Mouse (Mus musculus) MEL (cell line): Measurements from ENCODE around the gene Mill2. TPM values are rescaled to one million over a fixed set of nuclear protein-coding genes. Genes with fewer than 3 reads are reported as not detected.

Experiments used
- DNase-seq: peaks from one replicate; pipeline ENCODE4 v3.0.0; 2011; ENCODE audit warnings: low read depth, low spot score
- H3K27ac ChIP-seq: 2 replicates; pipeline ENCODE4 v1.5.1; 2012; ENCODE audit warnings: low read depth, mild to moderate bottlenecking, control low read depth, low read length, moderate library complexity; ENCODE audit not compliant: control insufficient read depth
- H3K27me3 ChIP-seq, 2 experiments: fragments of 150-350 bp in 1 of 2; sonication (generic) in 1 of 2; 2 replicates each; pipeline ENCODE4 v1.6.1; 2012; ENCODE audit warnings: low read length in 2 of 2, mild to moderate bottlenecking in 2 of 2, improper control_type of control experiment in 1 of 2, moderate library complexity in 1 of 2; ENCODE audit not compliant: insufficient read depth in 2 of 2, control insufficient read depth in 1 of 2
- H3K36me3 ChIP-seq, 2 experiments: 2 replicates each; pipeline ENCODE4 v1.6.1; 2012 to 2014; ENCODE audit warnings: low read length in 2 of 2, improper control_type of control experiment in 1 of 2, inconsistent platforms in 1 of 2, mild to moderate bottlenecking in 1 of 2; ENCODE audit not compliant: insufficient read depth in 2 of 2, control insufficient read depth in 1 of 2
- H3K4me1 ChIP-seq, 2 experiments: fragments of 150-350 bp in 1 of 2; sonication (generic) in 1 of 2; 2 replicates each; pipeline ENCODE4 v1.6.1; 2012; ENCODE audit warnings: low read length in 2 of 2, improper control_type of control experiment in 1 of 2, mild to moderate bottlenecking in 1 of 2; ENCODE audit not compliant: insufficient read depth in 2 of 2, control insufficient read depth in 1 of 2
- H3K4me3 ChIP-seq, 2 experiments: fragments of 150-350 bp in 1 of 2; sonication (generic) in 1 of 2; 2 replicates each; pipeline ENCODE4 v1.5.1; 2012; ENCODE audit warnings: low read depth in 2 of 2, low read length in 2 of 2, mild to moderate bottlenecking in 2 of 2, moderate library complexity in 2 of 2, control low read depth in 1 of 2, improper control_type of control experiment in 1 of 2; ENCODE audit not compliant: control insufficient read depth in 1 of 2, insufficient read depth in 1 of 2
- H3K79me2 ChIP-seq: 2 replicates; pipeline ENCODE4 v1.6.1; 2012; ENCODE audit warnings: mild to moderate bottlenecking, low read length, moderate library complexity; ENCODE audit not compliant: control insufficient read depth, poor library complexity, insufficient read depth
- H3K9ac ChIP-seq: 2 replicates; pipeline ENCODE4 v1.6.1; 2012; ENCODE audit warnings: low read depth, mild to moderate bottlenecking, control low read depth, low read length, moderate library complexity; ENCODE audit not compliant: control insufficient read depth, poor library complexity, severe bottlenecking
- H3K9me3 ChIP-seq: fragments of 150-350 bp; sonication (generic); replicated peaks from 2 replicates; pipeline ENCODE4 v1.6.1; 2012; ENCODE audit warnings: mild to moderate bottlenecking, low read length, improper control_type of control experiment, moderate library complexity; ENCODE audit not compliant: insufficient read depth
- CHD1 ChIP-seq: IDR thresholded peaks from 2 replicates; pipeline ENCODE4 v1.6.1; 2012; ENCODE audit warnings: low read depth, mild to moderate bottlenecking, inconsistent platforms, low read length, improper control_type of control experiment
- CHD2 ChIP-seq: IDR thresholded peaks from 2 replicates; pipeline ENCODE4 v1.6.1; 2011; ENCODE audit warnings: low read length, improper control_type of control experiment
- E2F4 ChIP-seq: IDR thresholded peaks from 2 replicates; pipeline ENCODE4 v1.6.1; 2011; ENCODE audit warnings: low read depth, low read length, improper control_type of control experiment, borderline replicate concordance
- ELF1 ChIP-seq: IDR thresholded peaks from 2 replicates; pipeline ENCODE4 v1.6.1; 2014; ENCODE audit warnings: low read depth, mild to moderate bottlenecking, inconsistent platforms, low read length, improper control_type of control experiment, moderate library complexity
- EP300 ChIP-seq, 2 experiments: IDR thresholded peaks; 2 replicates each; pipeline ENCODE4 v1.6.1; 2011; ENCODE audit warnings: improper control_type of control experiment in 2 of 2, low read length in 2 of 2, low read depth in 1 of 2, mild to moderate bottlenecking in 1 of 2
- ETS1 ChIP-seq: IDR thresholded peaks from 2 replicates; pipeline ENCODE4 v1.6.1; 2012; ENCODE audit warnings: low read depth, mild to moderate bottlenecking, inconsistent platforms, low read length, improper control_type of control experiment, moderate library complexity
- GABPA ChIP-seq: IDR thresholded peaks from 2 replicates; pipeline ENCODE4 v1.6.1; 2012; ENCODE audit warnings: low read depth, mild to moderate bottlenecking, inconsistent platforms, low read length, improper control_type of control experiment, moderate library complexity
- GATA1 ChIP-seq: IDR thresholded peaks from 2 replicates; pipeline ENCODE4 v1.6.1; 2011; ENCODE audit warnings: low read depth, low read length, improper control_type of control experiment
- HCFC1 ChIP-seq: IDR thresholded peaks from 2 replicates; pipeline ENCODE4 v1.6.1; 2012; ENCODE audit warnings: low read depth, mild to moderate bottlenecking, inconsistent platforms, low read length, improper control_type of control experiment, moderate library complexity
- JUND ChIP-seq: IDR thresholded peaks from 2 replicates; pipeline ENCODE4 v1.6.1; 2011; ENCODE audit warnings: low read depth, mild to moderate bottlenecking, improper control_type of control experiment, low read length
- KAT2A ChIP-seq: conservative IDR thresholded peaks from 2 replicates; pipeline ENCODE4 v1.6.1; 2012; ENCODE audit warnings: low read depth, low read length, improper control_type of control experiment, inconsistent platforms
- MAFK ChIP-seq: IDR thresholded peaks from 2 replicates; pipeline ENCODE4 v1.6.1; 2011; ENCODE audit warnings: low read depth, mild to moderate bottlenecking, low read length, improper control_type of control experiment, borderline replicate concordance
- MAX ChIP-seq: IDR thresholded peaks from 2 replicates; pipeline ENCODE4 v1.6.1; 2011; ENCODE audit warnings: low read length, improper control_type of control experiment
- MAZ ChIP-seq: IDR thresholded peaks from 2 replicates; pipeline ENCODE4 v1.6.1; 2012; ENCODE audit warnings: low read depth, mild to moderate bottlenecking, inconsistent platforms, low read length, improper control_type of control experiment
- MXI1 ChIP-seq: IDR thresholded peaks from 2 replicates; pipeline ENCODE4 v1.6.1; 2011; ENCODE audit warnings: mild to moderate bottlenecking, low read depth, low read length, improper control_type of control experiment
- NELFE ChIP-seq: IDR thresholded peaks from 2 replicates; pipeline ENCODE4 v1.6.1; 2011; ENCODE audit warnings: low read depth, low read length, improper control_type of control experiment
- POLR2AphosphoS2 ChIP-seq: IDR thresholded peaks from 2 replicates; pipeline ENCODE4 v1.6.1; 2011; ENCODE audit warnings: low read length, improper control_type of control experiment
- POLR2AphosphoS5 ChIP-seq: IDR thresholded peaks from 2 replicates; pipeline ENCODE4 v1.6.1; 2012; ENCODE audit warnings: low read depth, borderline replicate concordance, mild to moderate bottlenecking, inconsistent platforms, low read length, moderate library complexity, mixed read lengths
- RAD21 ChIP-seq: IDR thresholded peaks from 2 replicates; pipeline ENCODE4 v1.6.1; 2011; ENCODE audit warnings: mild to moderate bottlenecking, low read depth, low read length, improper control_type of control experiment
- SMC3 ChIP-seq: IDR thresholded peaks from 2 replicates; pipeline ENCODE4 v1.6.1; 2011; ENCODE audit warnings: low read depth, low read length, improper control_type of control experiment
- TAL1 ChIP-seq: IDR thresholded peaks from 2 replicates; pipeline ENCODE4 v1.6.1; 2012; ENCODE audit warnings: mild to moderate bottlenecking, inconsistent platforms, low read length, moderate library complexity, mixed read lengths
- TCF12 ChIP-seq: IDR thresholded peaks from 2 replicates; pipeline ENCODE4 v1.6.1; 2014; ENCODE audit warnings: low read depth, mild to moderate bottlenecking, inconsistent platforms, low read length, improper control_type of control experiment, moderate library complexity
- UBTF ChIP-seq: IDR thresholded peaks from 2 replicates; pipeline ENCODE4 v1.6.1; 2012; ENCODE audit warnings: low read depth, mild to moderate bottlenecking, inconsistent platforms, low read length, improper control_type of control experiment, moderate library complexity, borderline replicate concordance; ENCODE audit not compliant: insufficient read depth
- USF1 ChIP-seq: IDR thresholded peaks from 2 replicates; pipeline ENCODE4 v1.6.1; 2014; ENCODE audit warnings: low read depth, mild to moderate bottlenecking, inconsistent platforms, low read length, improper control_type of control experiment, moderate library complexity
- ZKSCAN1 ChIP-seq: IDR thresholded peaks from 2 replicates; pipeline ENCODE4 v1.6.1; 2012; ENCODE audit warnings: low read depth, mild to moderate bottlenecking, inconsistent platforms, low read length, improper control_type of control experiment, moderate library complexity
- ZMIZ1 ChIP-seq: IDR thresholded peaks from 2 replicates; pipeline ENCODE4 v1.6.1; 2012; ENCODE audit warnings: low read depth, mild to moderate bottlenecking, inconsistent platforms, low read length, improper control_type of control experiment, moderate library complexity
- ZNF384 ChIP-seq: IDR thresholded peaks from 2 replicates; pipeline ENCODE4 v1.6.1; 2012; ENCODE audit warnings: low read depth, mild to moderate bottlenecking, inconsistent platforms, low read length, improper control_type of control experiment
- polyA plus RNA-seq, 2 experiments: library from polyadenylated mRNA; stranded (reverse) in 1 of 2; unstranded in 1 of 2; fragments of >175 nt in 1 of 2; fragments of >200 nt in 1 of 2; gene quantifications; 2 replicates each; pipeline versions ENCODE4 v1.2.1 to v1.2.4; 2012; ENCODE audit warnings: low replicate concordance in 2 of 2, low read depth in 1 of 2; ENCODE audit not compliant: insufficient read length in 2 of 2, insufficient read depth in 1 of 2, missing spikeins in 1 of 2
- total RNA-seq: library from RNA; depleted of rRNA; stranded (reverse); fragments of 300-350 nt; gene quantifications from 2 replicates; pipeline ENCODE4 v1.2.3, GENCODE M21; 2012

The Mill2 gene
- total and polyA plus RNA-seq, 3 experiments: 0.08 to 0.13 TPM; not detected in 1

DNA sequence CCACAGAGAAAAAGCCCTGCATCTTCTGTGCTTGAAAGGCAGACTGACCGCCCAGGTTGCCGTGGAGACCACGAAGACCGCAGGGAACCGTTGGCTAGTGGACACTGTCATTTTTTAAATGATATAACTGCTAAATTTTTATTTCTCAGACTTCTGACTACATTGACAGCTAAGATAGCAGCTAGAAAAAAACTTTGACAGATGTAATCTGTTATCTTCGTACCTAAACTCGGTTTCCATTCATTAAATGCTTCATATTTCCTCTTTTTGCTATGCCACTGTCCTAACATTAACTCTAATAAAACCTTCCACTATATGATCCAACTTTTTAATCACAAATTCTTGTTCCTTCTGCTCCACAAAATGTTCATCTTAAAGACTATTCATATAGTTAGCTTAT lies 10.2 kb upstream of the Mill2 start:
- Histone ChIP-seq H3K27ac (no peak overlapping the region), H3K27me3 (no peaks in the 10 kb centered on the region), H3K9ac (no peak overlapping the region), H3K4me3 (no peak overlapping the region), H3K4me1 (peaks cover 7 to 16% of the 10 kb centered on the region in 2 experiments), H3K36me3 (peaks cover 0 to 3% of the 10 kb centered on the region in 2 experiments; a peak in 2 of 4 replicates), H3K79me2 (no peaks in the 10 kb centered on the region), H3K9me3 (no peaks in the 10 kb centered on the region)
- DNase-seq: no peak
- TF ChIP-seq EP300 (IDR thresholded peaks at IDR 0.05; ENCODE audit: low read depth in 1 of 2, low read length in 2 of 2): peak in 1 of 2 experiments; percentile 32; a peak in 2 of 4 replicates
- TF ChIP-seq GATA1: peak; percentile 50; the same call in 1 of the 2 replicates
- no peak for TF ChIP-seq ELF1
- TF ChIP-seq TCF12: 0 out of 2 replicates have a peak, but pooled peaks have one; percentile 16
- TF ChIP-seq ZNF384: peak; percentile 68
- no peak for TF ChIP-seq SMC3
- TF ChIP-seq, all 39 proteins: peak for 4

DNA sequence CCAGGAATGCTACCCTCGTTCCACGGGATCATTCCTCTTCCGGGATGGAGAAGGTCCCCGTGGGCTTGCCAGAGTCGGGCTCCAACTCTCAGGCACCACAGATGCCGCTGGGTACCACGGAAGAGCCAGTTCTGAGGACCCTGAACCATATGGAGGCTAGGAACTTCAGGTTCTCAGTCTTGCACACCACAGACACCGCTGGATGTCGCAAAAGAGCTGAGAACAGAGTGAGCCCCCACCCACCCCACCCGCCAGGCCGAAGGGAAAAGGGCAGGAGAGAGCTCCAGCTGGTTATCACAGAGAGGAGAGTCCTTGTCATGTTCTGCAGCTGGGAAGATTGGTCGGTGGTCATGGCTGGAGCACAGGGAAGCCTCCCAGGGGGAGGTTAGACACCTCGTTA lies 7.5 kb upstream of the Mill2 start:
- H3K36me3 ChIP-seq: peaks cover 0 to 3% of the 10 kb centered on the region in 2 experiments; a peak in 2 of 4 replicates

DNA sequence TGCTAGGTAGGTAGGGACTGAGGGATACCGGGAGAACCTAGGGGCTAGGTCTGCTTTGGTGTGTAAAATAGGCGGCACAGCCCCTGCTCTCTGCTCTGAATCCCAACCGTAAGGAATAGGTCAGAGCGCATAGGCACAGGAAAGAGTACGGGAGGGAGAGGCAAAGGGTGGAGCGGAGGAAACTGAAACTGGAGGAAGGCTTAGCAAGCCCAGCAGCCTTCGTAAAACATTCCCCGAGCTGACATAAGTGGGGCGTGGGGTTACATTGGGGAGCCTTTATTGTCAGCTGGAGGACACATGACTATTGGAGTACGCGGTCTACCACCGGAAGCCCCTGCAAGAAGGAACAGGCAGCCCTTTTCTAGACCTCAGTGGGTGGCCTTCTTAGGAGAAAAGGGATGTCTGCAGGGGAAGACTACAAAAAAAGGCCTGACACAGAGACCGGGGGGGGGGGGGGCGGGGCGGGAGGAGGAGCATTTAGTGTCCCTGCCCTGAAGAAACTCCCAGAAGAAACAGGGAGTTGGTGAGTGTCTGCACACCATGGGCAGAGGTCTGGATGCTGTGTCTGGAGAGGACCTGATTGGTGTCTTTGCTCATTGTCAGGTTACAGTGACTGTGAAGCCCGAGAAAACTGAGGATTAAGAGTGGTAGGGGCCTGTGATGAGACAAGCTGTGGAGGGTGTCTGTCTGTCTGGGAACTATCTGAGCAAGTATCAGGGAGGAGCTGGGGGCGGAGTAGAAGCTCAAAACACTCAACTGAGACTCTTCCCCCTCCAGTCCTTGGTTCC lies 814 bp downstream of the Mill2 start:
- DNase-seq: peak; percentile 78
- Histone ChIP-seq H3K9ac (peak overlapping the region; percentile 59), H3K27ac (peak overlapping the region; percentile 6; the same call in 1 of the 2 replicates)
- TF ChIP-seq MAZ (no peak; the same call in 1 of the 2 replicates), ETS1 (peak; percentile 73; the same call in 1 of the 2 replicates), JUND (no peak), ZKSCAN1 (no peak), GABPA (no peak), ZMIZ1 (0 out of 2 replicates have a peak, but pooled peaks have one; percentile 46), POLR2AphosphoS5 (no peak), RAD21 (no peak), CHD1 (no peak), HCFC1 (peak; percentile 47; the same call in 1 of the 2 replicates), ELF1 (peak; percentile 49; the same call in 1 of the 2 replicates), E2F4 (no peak), USF1 (peak; percentile 71)

More for the DNA sequence above, 7.5 kb upstream of the Mill2 start:
- Histone ChIP-seq H3K79me2 (no peaks in the 10 kb centered on the region), H3K9ac (no peak overlapping the region), H3K9me3 (no peaks in the 10 kb centered on the region), H3K27ac (no peak overlapping the region), H3K27me3 (no peaks in the 10 kb centered on the region), H3K4me3 (no peak overlapping the region), H3K4me1 (peaks cover 7 to 16% of the 10 kb centered on the region in 2 experiments)
- no peak for TF ChIP-seq MAX
- no peak for TF ChIP-seq NELFE
- no peak for TF ChIP-seq USF1
- TF ChIP-seq KAT2A: no peak
- TF ChIP-seq ELF1: no peak
- no peak for TF ChIP-seq MAFK
- TF ChIP-seq MXI1: no peak
- TF ChIP-seq TAL1: no peak
- no peak for TF ChIP-seq ZMIZ1
- no peak for TF ChIP-seq MAZ
- no peak for TF ChIP-seq POLR2AphosphoS5
- TF ChIP-seq ZNF384: no peak
- TF ChIP-seq EP300 (IDR thresholded peaks at IDR 0.05; ENCODE audit: low read depth in 1 of 2, low read length in 2 of 2): no peak
- TF ChIP-seq CHD2: no peak
- no peak for TF ChIP-seq POLR2AphosphoS2
- TF ChIP-seq TCF12: no peak
- TF ChIP-seq UBTF: no peak
- no peak for DNase-seq

More for the DNA sequence above, 814 bp downstream of the Mill2 start:
- peak overlapping the region; percentile 54 to 79 for H3K4me3 ChIP-seq
- no peaks in the 10 kb centered on the region for H3K27me3 ChIP-seq
- H3K9me3 ChIP-seq: no peaks in the 10 kb centered on the region
- H3K79me2 ChIP-seq: no peaks in the 10 kb centered on the region; the same call in 1 of the 2 replicates
- peaks cover 0 to 9% of the 10 kb centered on the region in 2 experiments; a peak in 1 of 4 replicates for H3K4me1 ChIP-seq
- H3K36me3 ChIP-seq: no peaks in the 10 kb centered on the region
